Mouse (Mus musculus) kidney, postnatal 25 days (tissue): Measurements from ENCODE around the gene Ttc36.

Experiments used
- DNase-seq, 2 experiments: peaks; one replicate each; pipeline ENCODE4 v3.0.0; 2021; ENCODE audit warnings: mixed read lengths in 2 of 2

Gene Ttc36

DNA sequence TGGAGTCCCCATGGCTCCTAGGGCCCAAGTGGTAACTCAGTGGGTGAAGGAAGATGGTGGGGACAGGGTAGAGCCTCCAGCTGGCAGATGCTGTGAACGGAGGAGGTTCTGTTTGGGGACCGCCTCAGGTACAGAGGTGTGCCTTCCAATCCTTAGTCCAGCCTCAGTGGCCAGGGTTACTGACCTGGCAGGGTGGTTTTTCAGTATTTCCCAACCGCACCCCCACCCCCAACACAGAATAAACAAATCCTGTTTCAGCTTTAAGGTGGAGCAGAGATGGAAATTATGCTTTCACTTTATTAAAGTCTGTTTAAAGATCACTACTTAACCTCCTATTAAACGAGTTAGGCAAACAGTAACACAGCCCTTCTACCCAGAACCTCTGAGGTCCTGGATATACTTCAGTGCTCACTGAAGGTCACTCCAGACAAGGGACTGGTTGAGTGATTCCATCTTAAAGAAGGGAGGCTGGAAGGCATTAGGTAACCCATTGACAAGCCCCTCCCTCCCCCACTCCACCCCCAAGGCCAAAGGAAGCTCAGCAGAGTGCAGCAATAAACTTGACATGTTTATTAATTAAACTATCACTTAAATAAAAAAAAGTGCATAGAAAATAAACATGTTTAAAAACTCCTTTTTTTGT lies at the start of gene Ttc36:
TSS of gene Ttc36 (minus strand) at position 265 of the 643 bp plus-strand sequence.
- peak; percentile 83 to 93 for DNase-seq

DNA sequence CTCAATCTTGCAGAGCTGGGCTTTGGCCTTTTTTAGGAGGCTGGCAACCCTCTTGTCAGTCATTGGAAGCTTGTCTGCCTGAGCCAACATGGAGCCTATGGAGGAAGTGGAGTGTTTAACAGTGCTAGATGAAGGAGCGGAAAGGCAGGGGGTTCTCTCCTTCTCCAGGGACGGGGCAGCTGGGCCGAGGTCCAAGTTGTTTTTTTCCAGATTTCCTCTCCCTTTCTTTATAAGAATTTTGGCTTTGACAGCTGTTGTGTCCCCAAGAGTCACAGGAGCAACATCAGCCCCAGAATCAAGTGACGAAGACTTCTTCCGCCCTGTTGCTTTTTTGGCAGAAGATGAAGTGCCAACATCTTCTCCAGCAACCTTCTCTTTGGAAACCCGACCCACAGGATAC lies 44.6 kb upstream of the Ttc36 start:
- peak in 1 of 2 experiments; percentile 11 for DNase-seq

DNA sequence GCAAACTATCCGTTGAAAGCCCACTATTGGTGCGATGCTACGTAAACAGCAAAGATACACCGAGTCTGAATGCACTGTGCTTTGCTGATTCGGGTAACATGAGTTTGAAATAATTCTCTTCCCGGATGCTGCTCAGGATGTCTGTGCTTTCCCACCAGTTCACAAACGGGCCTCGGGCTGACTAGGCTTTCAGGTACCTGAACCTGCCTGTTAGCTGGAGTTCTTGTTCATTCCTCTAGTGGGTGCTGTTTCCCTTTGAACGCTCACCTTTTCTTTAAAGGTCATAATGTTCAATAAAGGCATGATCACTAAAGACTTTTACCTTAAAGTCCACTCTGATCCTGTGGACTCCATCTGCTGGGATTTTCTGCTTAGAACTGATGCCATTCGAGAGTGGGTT lies 38.4 kb upstream of the Ttc36 start:
- DNase-seq, result peak in 1 of 2 experiments; percentile 54

DNA sequence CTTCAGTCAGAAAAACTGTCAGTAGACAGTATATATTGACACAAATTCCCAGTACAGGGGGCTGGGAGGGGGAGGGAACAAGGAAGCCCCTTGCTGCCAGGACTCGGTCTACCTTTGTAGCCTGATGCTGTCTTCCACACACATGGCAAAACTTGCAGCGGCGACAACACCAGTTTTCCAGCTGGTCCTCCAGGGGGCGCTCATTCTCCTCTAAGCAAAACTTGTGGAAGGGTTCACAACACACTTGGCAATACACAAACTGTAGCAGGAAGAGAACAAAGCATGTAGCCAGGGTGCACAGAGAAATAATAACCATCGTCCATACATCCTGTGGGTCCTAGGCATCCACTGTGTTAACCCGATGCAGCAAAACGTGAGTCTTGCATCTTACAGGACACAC lies 33.6 kb upstream of the Ttc36 start:
- peak; percentile 73 to 75 for DNase-seq

DNA sequence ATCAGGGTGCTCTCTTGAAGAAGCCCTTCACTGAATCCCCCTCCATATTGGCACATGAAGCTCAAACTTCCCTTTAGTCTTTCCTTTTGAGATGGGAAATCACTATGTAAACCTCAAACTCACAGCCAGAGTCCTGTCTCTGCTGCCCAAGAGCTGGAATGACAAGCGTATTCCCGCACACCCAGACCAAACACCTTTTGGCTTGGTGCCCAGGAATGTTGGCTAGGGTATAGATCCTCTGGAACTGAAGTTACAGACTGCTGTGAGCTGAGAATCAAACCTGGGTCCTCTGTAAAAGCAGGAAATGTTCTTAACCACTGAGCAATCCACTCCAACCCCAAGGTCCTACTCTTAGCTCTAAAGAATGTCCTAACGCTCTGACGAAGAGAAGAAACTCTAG lies 29.5 kb upstream of the Ttc36 start:
- peak; percentile 68 to 77 for DNase-seq

DNA sequence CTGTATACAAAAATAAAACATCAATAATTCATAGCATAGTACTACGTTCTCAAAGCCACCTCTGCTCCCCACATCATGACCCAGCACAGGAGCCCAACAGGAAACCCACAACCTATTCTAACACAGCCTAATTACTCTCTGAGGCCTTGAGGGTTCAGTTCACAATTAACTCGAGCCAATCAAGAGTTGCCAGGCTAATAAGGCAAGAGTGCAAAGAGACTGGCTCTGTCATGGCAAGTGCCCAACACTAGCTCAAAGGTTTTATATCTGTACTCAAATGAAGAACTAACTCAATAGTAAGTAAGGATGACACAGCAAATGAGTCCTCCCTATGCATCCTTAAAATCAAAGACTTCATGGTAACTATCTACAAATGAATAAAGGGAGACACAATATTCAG lies 27.6 kb upstream of the Ttc36 start:
- no peak for DNase-seq

DNA sequence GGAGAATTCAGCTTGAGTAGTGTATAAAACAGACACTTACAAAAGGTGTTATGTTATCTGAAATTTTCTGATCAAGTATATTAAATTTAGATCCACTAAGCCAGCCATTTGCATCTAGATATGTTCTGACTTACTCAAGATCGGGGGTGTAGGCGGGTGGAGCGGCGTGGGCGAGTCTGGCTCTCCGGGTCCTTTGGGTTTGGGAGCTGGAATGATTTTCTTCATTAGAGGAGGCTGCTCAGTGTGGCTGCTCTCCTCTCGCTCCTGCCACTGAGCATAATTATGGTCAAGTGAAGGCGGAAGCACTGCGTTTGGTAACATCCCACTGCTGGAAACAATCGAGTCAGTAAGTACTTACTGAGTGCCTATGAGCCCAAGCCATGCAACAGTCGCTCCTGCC lies 26.1 kb upstream of the Ttc36 start:
- no peak for DNase-seq

DNA sequence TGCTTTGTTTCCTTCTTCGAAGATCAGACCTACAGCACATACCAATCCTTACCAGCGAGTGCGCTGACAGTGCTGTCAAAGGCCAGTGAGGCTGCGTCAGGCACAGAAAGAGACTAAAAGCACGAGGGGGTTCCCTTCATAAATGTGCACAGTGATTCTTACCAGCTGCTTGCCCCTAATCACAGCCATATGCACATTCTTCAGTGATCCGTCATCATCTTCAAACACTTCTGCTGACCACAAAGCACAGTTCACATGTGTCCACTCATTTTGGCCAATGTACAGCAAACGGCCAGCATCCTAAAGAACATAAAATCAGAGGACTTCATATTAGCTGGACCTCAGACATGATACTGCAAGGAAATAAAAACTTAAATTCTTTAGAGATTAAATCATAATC lies 23.8 kb upstream of the Ttc36 start:
- no peak for DNase-seq

DNA sequence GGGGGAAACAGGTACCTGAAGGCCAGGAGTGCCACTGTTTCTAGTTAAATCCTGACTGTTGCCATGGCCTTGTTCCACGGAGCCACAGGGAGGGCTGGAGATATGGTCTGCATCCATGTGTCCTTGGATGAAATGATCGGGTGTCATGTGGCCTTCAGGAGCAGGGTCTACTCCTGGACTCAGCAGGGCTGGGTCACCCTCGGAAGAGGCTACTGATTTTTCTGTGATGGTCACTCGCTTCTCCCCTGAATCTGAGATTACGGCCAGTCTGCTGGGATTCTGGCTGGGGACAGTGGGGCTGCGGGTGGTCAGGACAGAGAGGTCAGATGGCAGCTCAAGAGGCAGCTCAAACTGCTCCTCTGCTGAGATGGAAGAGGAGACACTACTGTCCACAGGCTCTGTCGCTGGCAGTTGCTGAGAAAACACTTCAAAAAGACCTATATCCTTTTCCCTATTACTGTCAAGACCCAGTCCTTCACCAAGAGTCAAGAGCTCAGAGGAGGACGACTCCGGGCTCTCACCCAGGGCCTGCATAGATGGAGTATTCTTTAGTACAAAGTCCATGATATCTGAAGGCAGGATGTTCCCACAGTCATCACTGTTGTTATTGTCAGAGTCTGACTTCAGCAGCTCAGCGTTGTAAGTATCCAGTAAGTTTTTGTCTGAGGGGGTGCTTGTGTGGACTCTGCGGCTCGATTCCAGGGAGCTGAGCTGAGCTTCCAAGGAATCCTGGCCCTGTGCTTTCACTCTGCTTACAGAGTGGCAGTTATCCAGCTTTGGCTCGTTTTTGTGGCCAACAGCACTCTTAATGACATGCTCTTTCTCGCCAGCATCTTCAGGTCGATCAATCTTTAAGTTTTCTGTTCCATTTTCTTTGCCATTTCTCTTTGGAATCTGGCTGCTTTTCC lies 17.3 kb upstream of the Ttc36 start:
- no peak for DNase-seq

DNA sequence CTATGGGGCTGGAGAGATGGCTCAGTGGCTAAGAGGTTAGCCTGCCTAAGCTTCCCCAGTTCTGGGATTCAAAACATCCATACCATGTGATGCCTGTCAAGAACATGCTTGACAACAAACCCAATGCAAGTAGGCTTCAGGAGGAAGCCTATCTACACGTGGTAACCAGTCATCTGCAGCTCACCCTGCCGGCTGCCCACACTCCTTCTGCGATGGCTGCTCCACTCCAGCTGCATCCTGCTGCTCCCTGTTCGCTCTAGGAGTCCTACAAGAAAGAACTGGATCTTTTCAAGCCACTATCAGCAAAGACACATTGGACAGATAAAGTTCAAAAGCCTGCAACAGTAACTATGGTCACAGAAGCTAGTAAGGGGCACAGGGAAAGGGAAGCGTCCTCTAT lies 14.7 kb upstream of the Ttc36 start:
- no peak for DNase-seq

DNA sequence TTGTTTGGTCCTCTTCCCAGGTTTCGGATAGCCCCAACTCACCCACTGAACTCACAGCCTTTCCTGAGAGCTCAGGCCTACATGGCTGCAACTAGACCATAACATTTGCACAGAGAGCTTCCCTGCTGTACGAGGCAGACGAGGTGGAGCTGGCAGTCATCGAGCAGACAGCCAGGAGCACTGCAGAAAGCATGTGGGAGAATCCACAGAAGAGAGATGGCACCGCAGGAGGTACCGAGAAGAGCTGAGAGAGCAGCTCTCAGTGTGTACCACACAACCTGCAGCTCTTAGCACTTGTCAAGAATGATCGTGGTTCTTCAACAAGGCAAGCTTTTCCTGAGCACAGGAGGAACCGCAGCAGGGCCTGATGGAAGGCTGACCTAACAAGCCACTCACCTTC lies 11.3 kb upstream of the Ttc36 start:
- no peak for DNase-seq

DNA sequence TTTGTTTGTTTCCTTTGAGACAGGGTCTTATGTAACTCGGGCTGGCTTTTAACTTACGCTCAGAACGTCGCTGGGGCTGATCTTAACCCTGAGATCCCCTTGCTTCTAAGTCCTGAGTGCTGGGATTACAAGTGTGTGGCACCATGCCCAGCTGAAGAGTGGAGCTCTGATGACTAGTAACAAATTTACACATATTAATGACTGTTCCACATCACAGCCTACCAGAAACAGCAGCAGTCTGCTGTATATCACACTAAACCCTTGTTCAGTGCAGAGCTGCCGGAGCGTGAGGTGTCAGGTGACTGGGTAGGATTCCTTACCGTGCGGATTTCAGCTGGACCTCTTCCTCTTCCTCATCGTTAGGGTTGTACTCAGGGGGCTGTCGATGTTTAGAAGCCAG lies 7.4 kb upstream of the Ttc36 start:
- peak; percentile 56 to 73 for DNase-seq

DNA sequence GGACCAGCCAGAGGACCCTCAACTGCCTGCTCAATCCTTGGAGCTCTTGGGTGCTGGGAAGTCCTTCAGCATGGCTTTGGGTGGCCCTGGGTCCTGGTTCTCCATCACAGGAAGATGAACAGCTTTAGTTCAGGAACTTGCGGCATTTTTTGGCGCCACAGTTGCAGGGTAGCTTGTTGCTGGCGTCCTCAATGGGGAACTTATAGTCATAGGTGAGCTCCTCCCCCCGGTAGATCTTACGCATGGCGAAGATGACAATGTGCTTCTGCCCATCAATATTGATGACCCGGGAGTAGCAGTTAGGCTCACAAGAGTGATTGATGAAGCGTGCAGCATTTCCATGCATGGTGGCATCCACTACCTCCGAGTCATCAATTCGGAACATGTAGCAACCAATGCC lies 4.9 kb upstream of the Ttc36 start:
- no peak for DNase-seq

DNA sequence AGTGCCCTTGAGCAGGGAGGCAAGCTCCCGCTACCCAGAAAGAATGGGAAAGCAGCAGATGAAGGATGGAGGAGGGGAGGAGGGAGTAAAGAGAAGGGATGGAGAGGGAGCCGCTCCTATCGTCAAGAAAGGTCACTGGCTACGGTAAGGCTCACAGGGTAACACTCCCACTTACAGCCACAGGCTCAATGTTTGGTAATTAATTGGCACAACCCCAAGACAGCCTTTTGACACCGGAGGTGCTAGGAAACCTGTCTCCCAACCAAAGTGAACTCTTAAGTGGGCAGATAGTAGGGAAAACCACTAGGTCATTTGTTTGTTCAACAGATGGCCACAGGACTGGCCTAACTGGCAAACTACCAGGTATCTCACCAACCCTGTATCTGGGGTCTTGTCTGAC lies 4.3 kb upstream of the Ttc36 start:
- no peak for DNase-seq

DNA sequence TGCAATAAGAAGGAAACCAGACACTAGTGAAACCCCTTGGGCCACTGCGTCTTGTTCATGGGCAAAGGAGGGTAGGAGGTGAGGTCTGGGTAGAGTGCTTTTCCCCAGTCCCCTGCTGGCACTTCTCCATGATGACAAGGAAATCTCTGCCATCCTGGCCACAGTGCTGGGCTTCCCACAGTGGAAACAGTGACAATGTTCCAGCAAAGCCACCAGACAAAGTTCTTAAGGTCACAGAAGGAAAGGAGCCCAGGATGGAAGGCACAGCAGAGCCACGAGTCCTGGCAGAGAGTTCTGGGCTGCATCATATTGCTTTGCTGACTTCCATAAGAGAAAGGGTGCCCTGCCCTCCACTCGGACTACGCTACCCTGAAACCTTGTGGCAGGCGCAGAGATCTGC lies 2.7 kb upstream of the Ttc36 start:
- DNase-seq, result no peak

DNA sequence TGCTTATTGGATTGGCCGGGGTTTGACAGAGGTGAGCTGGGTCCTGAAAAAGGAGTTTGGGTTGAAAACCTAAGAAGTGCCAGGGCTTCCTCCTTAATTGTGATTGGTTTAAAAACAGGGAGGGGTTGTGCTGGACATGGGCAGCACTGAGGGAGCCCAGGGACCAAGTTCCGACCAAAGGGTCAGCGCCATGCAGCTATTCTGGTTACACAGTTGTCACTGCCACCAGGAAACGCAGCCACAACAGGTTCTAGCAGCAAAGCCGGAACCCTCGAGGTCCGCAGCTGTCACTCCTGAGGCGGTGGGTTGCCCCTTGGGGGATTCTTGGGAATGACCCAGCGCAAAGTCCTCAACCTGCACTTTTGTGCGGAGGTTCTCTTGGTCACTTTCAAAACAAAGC lies 1.8 kb upstream of the Ttc36 start:
- DNase-seq, result peak; percentile 41 to 81

DNA sequence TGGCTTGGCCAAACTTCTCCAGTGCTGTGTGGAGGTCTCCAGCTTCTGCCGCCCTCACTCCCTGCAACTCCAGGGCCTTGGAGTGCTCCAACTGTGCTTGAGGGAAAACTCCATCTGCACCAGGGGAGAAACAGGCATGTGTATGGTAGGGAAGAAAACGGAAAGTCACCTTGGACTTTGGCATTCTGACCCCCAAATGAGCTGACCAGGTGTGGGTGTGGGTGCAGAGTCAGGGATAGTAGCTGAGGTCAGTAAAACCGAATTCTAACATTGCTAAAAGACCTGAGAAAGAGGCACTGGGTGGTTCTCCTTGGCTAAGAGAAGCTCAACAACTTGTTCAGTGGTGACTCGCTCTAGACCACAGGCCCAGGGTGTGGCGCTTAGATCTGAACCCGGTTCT lies 1.2 kb downstream of the Ttc36 start:
- peak; percentile 42 to 61 for DNase-seq

DNA sequence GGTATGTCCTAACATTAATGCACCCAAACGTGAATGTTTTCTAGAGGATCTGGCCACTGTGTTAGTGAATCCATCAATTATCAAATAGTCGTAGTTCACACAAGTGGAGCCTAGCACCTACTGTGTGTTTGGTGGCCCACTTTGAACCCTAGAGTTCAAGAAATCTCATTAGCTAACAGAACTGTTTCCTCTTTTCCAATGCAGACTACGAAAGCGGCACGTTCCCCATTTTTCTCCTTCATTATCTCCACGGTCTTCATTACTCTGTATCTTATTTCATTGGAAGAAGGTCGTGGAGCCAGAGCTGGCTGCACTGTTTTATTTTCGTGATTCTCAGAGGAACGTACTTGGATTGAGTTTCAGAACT lies 2.9 kb downstream of the Ttc36 start:
- no peak for DNase-seq

DNA sequence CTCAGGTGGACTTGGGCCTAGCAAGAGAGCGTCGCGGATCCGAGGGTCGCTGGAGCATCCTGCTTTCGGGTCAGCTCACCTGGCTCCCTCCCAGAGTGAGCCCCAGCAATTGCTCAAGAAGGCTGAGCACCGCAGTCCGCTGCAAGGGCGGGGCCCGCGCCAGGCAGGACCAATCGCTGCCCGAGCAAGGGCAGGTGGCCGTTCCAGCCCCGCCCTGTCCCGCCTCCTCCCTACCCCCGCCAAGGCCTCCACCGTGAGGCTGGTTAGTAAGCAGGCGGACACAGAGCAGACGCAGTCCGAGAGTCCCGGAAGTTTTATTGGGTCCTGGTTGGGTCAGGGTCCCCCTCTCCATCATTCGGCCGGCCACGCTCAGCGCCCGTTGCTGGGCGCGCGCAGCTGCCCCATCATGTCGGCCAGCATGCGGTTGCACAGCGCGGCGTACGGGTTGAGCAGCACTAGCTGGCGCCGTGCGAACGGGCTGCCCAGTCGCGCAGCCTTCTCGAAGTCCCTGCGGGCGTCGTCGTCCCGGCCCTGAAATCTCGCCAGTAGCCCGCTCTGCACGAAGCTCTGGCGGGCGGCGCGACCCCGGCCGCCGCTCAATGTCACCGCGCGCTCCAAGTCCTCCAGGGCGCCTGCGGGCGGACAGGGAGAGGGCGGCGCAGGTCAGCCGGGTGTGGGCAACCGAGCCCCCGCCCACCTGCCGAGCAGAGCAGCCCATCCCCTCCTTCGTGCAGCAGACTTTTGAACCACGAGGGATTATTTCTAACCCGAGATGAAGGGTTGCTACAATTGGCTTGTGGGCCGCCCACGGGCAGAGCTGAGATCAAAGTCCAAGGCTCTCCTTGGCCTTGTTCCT lies 3.5 kb downstream of the Ttc36 start, which contains the start of gene Tmem25:
TSS of gene Tmem25 (minus strand) at position 206 of the 856 bp plus-strand sequence.
- DNase-seq, result peak; percentile 93 to 98

DNA sequence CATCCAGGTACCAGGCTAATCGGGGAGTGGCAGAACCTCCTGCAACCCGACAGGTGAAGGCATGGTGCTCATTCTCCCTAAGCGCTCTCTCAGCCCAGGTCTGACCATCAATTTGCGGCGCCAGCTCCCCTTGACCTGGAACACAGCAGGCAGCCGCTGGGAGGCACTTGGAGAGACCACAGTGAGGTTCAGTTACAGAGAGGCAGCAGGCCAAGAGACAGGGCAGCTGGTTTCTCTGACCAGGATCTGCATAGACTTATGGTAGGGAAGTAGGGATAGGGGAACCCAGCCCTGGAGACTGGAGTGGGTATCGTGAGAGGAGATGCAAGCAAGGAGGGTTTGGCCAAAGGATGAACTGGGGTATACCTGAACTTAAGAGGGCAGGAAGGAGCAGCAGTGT lies 4.6 kb downstream of the Ttc36 start:
- no peak for DNase-seq

DNA sequence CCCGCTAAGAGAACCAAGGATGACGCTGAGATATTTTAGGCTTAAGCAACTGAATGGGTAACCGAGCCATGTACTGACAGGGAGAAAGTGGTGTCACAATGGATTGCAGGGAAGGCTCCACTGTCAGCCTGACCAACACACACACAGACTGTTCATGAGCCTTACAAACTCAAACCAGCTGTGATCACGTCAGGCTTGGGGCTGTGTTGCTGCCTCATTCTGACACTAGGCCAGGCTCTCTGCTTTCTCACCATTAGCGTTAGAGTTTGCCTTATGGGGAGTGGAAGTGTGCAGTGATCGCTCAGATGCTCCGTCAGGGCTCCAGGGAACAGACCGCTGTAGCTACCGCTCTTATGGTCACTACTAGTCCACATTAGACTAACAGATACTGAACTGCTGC lies 10.0 kb downstream of the Ttc36 start:
- no peak for DNase-seq

DNA sequence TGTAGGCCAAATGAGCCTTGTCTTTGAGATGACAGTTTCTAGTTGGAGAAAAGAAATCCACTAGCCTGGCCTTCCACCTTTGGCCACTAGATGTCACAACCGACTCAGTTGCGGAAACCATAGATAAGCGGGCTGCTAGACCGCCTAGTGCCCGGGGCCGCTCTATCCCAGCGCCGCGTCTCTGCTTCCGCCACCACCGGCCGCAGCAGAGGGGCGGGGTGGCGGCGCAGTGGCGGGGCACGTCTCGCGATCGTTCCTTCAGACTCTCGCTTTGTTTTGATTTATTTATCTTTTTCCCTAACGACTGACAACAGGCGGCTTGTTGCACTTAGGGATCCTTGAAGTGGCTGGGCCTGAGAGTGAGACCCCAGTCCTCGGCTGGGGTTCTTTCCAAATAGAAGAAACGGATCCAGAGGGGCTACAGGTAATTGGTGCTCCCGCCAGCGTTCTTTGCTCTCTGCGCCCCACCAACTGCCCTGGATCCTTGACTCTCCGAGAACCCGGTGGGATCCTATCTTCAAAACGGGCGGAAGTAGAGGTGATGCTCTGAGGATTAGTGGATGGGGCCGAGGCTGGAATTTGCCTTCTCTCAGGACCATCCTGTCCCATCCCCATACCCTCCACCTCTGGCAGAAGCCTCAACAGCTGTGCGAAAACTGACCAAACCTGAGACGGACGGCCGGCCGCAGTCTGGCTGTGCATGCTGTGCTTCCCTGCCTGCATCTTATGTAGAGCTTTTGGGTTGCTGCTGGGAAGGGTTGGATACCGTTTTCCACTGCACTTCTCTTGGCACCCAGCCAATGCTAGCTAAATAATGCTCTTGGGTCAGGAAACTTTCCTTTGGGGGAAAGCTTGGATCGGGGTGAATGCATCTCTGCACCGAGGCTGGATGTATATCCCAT lies 29.9 kb downstream of the Ttc36 start:
- DNase-seq, result peak; percentile 96 to 97
